In genomic region chr1:143307379-143307778, GRCm38 (mm10) we compare ENCODE assay signal across 18 mouse cellular contexts.
"Had no signal": no experiment of that assay in that cellular context is flagged by ENCODE, and none has a peak within 500 bp of the region (broad histone marks: within the 10 kb centered on the region; RNA-seq: fewer than 3 reads in every experiment).

No protein-coding gene starts in this region.

- H3K9me3 ChIP-seq: liver, embryonic 15.5 days; lung, embryonic 15.5 days; megakaryocyte, embryonic 14.5 days; midbrain, embryonic 13.5 days; midbrain, embryonic 15.5 days; neural tube, embryonic 12.5 days; stomach, embryonic 15.5 days had no signal

- ATAC-seq: liver, postnatal 0 days; lung, postnatal 0 days; midbrain, embryonic 13.5 days; midbrain, embryonic 15.5 days had no signal

- H3K4me1 ChIP-seq: liver, embryonic 15.5 days; lung, embryonic 15.5 days; megakaryocyte, embryonic 14.5 days; midbrain, embryonic 13.5 days; midbrain, embryonic 15.5 days; neural tube, embryonic 12.5 days; stomach, embryonic 15.5 days had no signal

- H3K9ac ChIP-seq: liver, embryonic 15.5 days; liver, postnatal 0 days; lung, embryonic 15.5 days; midbrain, embryonic 13.5 days; midbrain, embryonic 15.5 days; neural tube, embryonic 12.5 days; stomach, embryonic 15.5 days had no signal

- H3K27me3 ChIP-seq: liver, embryonic 15.5 days; lung, embryonic 15.5 days; megakaryocyte, embryonic 14.5 days; midbrain, embryonic 13.5 days; midbrain, embryonic 15.5 days; neural tube, embryonic 12.5 days; stomach, embryonic 15.5 days had no signal

- H3K36me3 ChIP-seq: liver, embryonic 15.5 days; lung, embryonic 15.5 days; midbrain, embryonic 13.5 days; midbrain, embryonic 15.5 days; neural tube, embryonic 12.5 days; stomach, embryonic 15.5 days had no signal

- H3K27ac ChIP-seq: liver, embryonic 15.5 days; lung, embryonic 15.5 days; macrophage; midbrain, embryonic 13.5 days; midbrain, embryonic 15.5 days; neural tube, embryonic 12.5 days; stomach, embryonic 15.5 days; stomach, postnatal 0 days had no signal

- DNase-seq: liver, postnatal 0 days; lung, adult 2 months; lung, postnatal 14 days; lung, postnatal 36 days; right cerebral cortex, postnatal 14 days; thymus, adult 2 months; thymus, postnatal 25 days; thymus, postnatal 4 days had no signal

- H3K4me3 ChIP-seq: liver, embryonic 15.5 days; lung, embryonic 15.5 days; megakaryocyte, embryonic 14.5 days; midbrain, embryonic 13.5 days; midbrain, embryonic 15.5 days; neural tube, embryonic 12.5 days; stomach, embryonic 15.5 days had no signal
